Mouse (Mus musculus): ENCODE measurements around the gene Cntrl. TPM values are rescaled to one million over a fixed set of nuclear protein-coding genes. Genes with fewer than 3 reads are reported as not detected.

Gene Cntrl
- polyA plus RNA-seq, 1 experiment from 2014 or later, result 10.5 TPM

DNA sequence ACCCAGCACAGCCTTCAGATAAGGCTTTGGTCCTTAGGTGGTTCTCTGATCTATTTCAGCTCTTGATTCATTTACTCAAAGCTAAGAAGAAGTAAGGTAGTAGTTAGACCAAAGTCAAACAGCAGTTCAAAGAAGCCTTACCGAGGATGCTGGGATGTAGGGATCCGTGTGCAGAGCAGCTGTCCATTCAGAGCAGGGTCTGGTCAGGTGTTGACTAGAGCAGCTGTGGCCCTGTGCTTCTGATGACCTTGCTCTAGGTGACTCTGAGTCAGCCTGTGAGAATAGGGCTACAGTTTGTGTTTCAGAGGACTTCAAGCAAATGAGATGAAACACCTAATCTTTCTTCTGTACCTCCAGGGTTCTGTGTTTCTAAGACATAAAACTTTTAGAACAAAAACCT, 60.2 kb downstream of the Cntrl start:
- no peak for DNase-seq
- Histone ChIP-seq H3K4me2 (ENCODE audit: low read depth, low read length) (no peak overlapping the region), H3K36me3 (replicated peaks; ENCODE audit: insufficient read depth, low read length) (peaks cover 72% of the 10 kb centered on the region), H3K9ac (replicated peaks) (no peak overlapping the region), H3K4me3 (ENCODE audit: low read depth, low read length) (no peak overlapping the region), H3K9me3 (ENCODE audit: low read length) (no peaks in the 10 kb centered on the region), H3K27ac (ENCODE audit: low read depth) (no peak overlapping the region), H3K27me3 (ENCODE audit: insufficient read depth, low read length) (no peaks in the 10 kb centered on the region), H3K4me1 (ENCODE audit: insufficient read depth) (peaks cover 3% of the 10 kb centered on the region; the same call in 1 of the 2 replicates)
- whole genome bisulfite sequencing (ENCODE audit: insufficient replicate concordance), result 84% methylated on average over 2 of the region's 2 CpGs
- TF ChIP-seq CTCF (IDR thresholded peaks at IDR 0.05; ENCODE audit: low read depth) (no peak), EP300 (IDR thresholded peaks at IDR 0.05; ENCODE audit: low read depth) (no peak)
- ATAC-seq, result no peak

DNA sequence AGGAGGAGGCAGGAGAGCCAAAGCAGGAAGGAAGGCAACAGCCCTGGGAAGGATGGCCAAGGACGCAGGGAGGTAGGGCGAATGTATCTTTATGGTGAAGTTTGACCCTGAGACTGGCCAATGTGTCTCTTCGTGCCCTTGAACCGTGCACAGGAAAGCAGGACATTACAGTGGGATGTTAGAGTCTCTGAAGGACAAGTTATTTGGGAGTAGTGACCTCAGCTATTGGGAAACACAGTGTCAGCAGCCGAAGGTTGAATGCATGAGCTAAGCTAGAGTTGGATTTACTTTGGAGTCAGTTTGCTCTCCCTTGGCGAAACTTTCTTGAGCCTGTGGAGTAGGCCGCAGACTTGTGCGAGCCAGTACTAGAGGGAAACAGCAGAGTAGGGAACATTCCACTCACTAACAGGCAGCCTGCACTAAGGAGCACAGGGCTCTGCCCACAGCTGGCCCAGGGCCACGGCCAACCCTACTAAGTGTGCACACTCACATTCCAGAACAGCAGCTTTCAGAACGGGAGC, 62.1 kb downstream of the Cntrl start:
- ATAC-seq (peak; percentile 88), DNase-seq (peak; percentile 34)
- Histone ChIP-seq H3K9me3 (ENCODE audit: low read length) (no peaks in the 10 kb centered on the region), H3K36me3 (replicated peaks; ENCODE audit: insufficient read depth, low read length) (peaks cover 70% of the 10 kb centered on the region), H3K27me3 (ENCODE audit: insufficient read depth, low read length) (no peaks in the 10 kb centered on the region), H3K9ac (replicated peaks) (peak overlapping the region; percentile 46), H3K4me2 (ENCODE audit: low read depth, low read length) (no peak overlapping the region), H3K4me1 (ENCODE audit: insufficient read depth) (peaks cover 3% of the 10 kb centered on the region; the same call in 1 of the 2 replicates), H3K4me3 (ENCODE audit: low read depth, low read length) (no peak overlapping the region), H3K27ac (ENCODE audit: low read depth) (peak overlapping the region; percentile 85)
- WGBS (ENCODE audit: insufficient replicate concordance), result 79% methylated on average over 10 of the region's 10 CpGs
- TF ChIP-seq EP300 (IDR thresholded peaks at IDR 0.05; ENCODE audit: low read depth), result no peak
- TF ChIP-seq CTCF (IDR thresholded peaks at IDR 0.05; ENCODE audit: low read depth), result no peak

DNA sequence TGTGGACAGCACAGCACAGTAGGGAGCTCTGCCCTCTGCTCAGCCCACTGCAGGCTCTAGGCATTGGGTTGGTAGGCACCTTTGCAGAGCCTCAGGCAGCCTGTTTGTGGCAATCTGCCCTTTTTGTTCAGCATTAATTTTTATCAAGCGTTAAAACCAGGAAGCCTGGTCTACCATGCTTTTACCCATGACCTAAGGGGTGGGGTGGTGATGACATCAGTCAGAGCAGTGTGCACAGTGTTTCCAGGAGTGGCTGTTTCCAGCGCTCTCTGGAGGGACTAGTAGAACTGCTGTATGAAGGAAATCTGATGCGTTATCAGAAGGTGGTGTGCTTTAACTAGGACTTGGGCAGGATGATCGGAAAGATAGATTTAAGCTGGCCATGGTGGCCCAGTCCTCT, 63.0 kb downstream of the Cntrl start:
- DNase-seq, result no peak
- 80% methylated on average over 4 of the region's 4 CpGs for whole genome bisulfite sequencing (ENCODE audit: insufficient replicate concordance)
- H3K4me1 ChIP-seq (ENCODE audit: insufficient read depth), result peaks cover 3% of the 10 kb centered on the region; the same call in 1 of the 2 replicates
- no peak overlapping the region for H3K4me2 ChIP-seq (ENCODE audit: low read depth, low read length)
- H3K9ac ChIP-seq (replicated peaks), result no peak overlapping the region
- no peaks in the 10 kb centered on the region for H3K9me3 ChIP-seq (ENCODE audit: low read length)
- ATAC-seq, result peak; percentile 42; the same call in 1 of the 2 replicates
- TF ChIP-seq CTCF (IDR thresholded peaks at IDR 0.05; ENCODE audit: low read depth) (no peak), EP300 (IDR thresholded peaks at IDR 0.05; ENCODE audit: low read depth) (no peak)
- H3K4me3 ChIP-seq (ENCODE audit: low read depth, low read length), result no peak overlapping the region
- no peaks in the 10 kb centered on the region for H3K27me3 ChIP-seq (ENCODE audit: insufficient read depth, low read length)
- peaks cover 69% of the 10 kb centered on the region for H3K36me3 ChIP-seq (replicated peaks; ENCODE audit: insufficient read depth, low read length)
- peak overlapping the region; percentile 85 for H3K27ac ChIP-seq (ENCODE audit: low read depth)

DNA sequence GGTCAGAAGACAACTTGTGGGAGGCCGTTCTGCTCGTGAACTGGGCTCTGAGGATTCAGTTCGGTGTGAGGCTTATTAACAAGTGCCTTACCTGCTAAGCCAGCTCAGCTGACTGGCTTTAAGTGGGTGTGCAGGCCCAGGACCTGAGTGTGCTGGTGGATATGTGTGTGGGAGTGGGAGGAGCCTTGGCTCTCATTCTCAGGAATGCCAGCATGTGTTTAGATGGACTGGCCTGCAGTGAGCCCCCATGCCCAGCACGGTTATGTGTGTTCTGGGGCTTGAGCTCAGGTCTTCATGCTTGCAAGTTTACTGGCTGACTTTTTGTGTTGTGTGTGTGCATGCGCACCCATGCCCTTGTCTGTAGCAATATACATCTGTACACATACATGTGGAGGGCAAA, 64.4 kb downstream of the Cntrl start:
- no peak for DNase-seq

DNA sequence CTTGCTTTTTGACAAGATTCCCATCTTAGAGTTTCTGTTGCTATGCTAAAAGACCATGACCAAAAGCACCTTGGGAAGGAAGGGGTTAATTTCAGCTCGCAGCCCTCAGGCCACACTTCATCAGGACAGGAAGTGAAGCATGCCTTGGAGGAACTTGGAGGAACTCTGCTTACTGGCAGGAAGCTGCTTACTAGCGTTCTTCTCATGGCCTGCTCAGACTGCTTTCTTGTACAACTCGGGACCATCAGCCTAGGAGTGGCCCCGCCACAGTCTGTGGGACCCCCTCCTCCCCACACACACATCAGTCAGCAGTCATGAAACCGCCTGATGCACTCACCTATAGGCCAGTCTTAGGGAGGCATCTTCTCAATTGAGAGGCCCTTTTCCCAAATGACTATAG, 64.8 kb downstream of the Cntrl start:
- H3K4me2 ChIP-seq (ENCODE audit: low read depth, low read length), result no peak overlapping the region
- TF ChIP-seq EP300 (IDR thresholded peaks at IDR 0.05; ENCODE audit: low read depth), result no peak
- no peak for TF ChIP-seq CTCF (IDR thresholded peaks at IDR 0.05; ENCODE audit: low read depth)
- ATAC-seq (no peak), DNase-seq (no peak)
- no peak overlapping the region for H3K4me3 ChIP-seq (ENCODE audit: low read depth, low read length)
- 29% methylated on average over 5 of the region's 5 CpGs for WGBS (ENCODE audit: insufficient replicate concordance)
- H3K9ac ChIP-seq (replicated peaks), result no peak overlapping the region
- peak overlapping the region; percentile 56; the same call in 1 of the 2 replicates for H3K27ac ChIP-seq (ENCODE audit: low read depth)
- peaks cover 80% of the 10 kb centered on the region for H3K36me3 ChIP-seq (replicated peaks; ENCODE audit: insufficient read depth, low read length)
- peaks cover 3% of the 10 kb centered on the region; the same call in 1 of the 2 replicates for H3K4me1 ChIP-seq (ENCODE audit: insufficient read depth)
- no peaks in the 10 kb centered on the region for H3K9me3 ChIP-seq (ENCODE audit: low read length)
- no peaks in the 10 kb centered on the region for H3K27me3 ChIP-seq (ENCODE audit: insufficient read depth, low read length)

More for the DNA sequence above, 64.4 kb downstream of the Cntrl start:
- no peak for TF ChIP-seq CTCF (IDR thresholded peaks at IDR 0.05; ENCODE audit: low read depth)
- no peak for TF ChIP-seq EP300 (IDR thresholded peaks at IDR 0.05; ENCODE audit: low read depth)
- 84% methylated on average over 5 of the region's 5 CpGs for WGBS (ENCODE audit: insufficient replicate concordance)
- Histone ChIP-seq H3K4me1 (ENCODE audit: insufficient read depth) (peaks cover 3% of the 10 kb centered on the region; the same call in 1 of the 2 replicates), H3K27ac (ENCODE audit: low read depth) (no peak overlapping the region; the same call in 1 of the 2 replicates), H3K27me3 (ENCODE audit: insufficient read depth, low read length) (no peaks in the 10 kb centered on the region), H3K36me3 (replicated peaks; ENCODE audit: insufficient read depth, low read length) (peaks cover 77% of the 10 kb centered on the region), H3K9me3 (ENCODE audit: low read length) (no peaks in the 10 kb centered on the region), H3K4me2 (ENCODE audit: low read depth, low read length) (no peak overlapping the region), H3K4me3 (ENCODE audit: low read depth, low read length) (no peak overlapping the region), H3K9ac (replicated peaks) (no peak overlapping the region)
- ATAC-seq, result no peak

DNA sequence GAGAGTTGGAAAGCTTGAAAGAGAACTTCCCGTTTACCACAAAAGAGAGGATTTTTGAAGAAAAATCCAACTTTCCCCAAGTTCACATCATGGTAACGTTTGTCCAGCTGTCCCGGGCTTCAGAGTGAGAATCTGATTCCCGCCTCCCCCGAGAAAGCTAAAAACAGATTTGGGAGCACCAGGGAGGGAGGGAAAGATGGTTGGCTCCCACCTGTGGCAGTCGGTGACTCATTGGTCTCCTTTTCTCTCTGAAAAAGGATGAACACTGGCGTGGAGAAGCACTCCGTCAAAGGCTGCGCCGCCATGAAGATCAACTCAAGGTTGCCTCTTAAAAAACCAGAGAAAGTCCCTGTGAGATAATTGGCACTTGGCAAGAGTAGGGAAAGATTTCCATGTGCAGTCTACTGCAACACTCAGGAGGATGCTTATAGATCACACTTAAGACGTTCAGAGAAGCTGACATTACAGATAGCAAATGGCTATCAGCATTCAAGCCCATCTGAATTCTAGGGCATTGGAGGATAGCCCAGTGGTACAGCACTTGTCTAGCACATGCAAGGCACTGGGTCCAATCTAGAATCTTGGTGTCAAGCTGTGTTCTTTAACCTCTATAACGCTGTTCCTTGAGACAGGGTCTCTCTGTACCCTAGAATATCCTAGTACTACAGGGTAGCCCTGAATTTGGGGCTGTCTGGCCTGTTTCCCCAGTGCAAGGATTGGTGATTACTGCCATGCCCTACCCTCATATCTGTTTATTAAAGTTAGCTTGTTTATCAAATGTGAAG, 66.2 kb downstream of the Cntrl start:
- Histone ChIP-seq H3K36me3 (replicated peaks; ENCODE audit: insufficient read depth, low read length) (peaks cover 78% of the 10 kb centered on the region), H3K9me3 (ENCODE audit: low read length) (no peaks in the 10 kb centered on the region), H3K4me3 (ENCODE audit: low read depth, low read length) (no peak overlapping the region), H3K27ac (ENCODE audit: low read depth) (no peak overlapping the region), H3K27me3 (ENCODE audit: insufficient read depth, low read length) (no peaks in the 10 kb centered on the region), H3K4me2 (ENCODE audit: low read depth, low read length) (no peak overlapping the region), H3K4me1 (ENCODE audit: insufficient read depth) (peaks cover 3% of the 10 kb centered on the region; the same call in 1 of the 2 replicates), H3K9ac (replicated peaks) (no peak overlapping the region)
- ATAC-seq (no peak), DNase-seq (no peak)
- 80% methylated on average over 12 of the region's 12 CpGs for WGBS (ENCODE audit: insufficient replicate concordance)
- TF ChIP-seq CTCF (IDR thresholded peaks at IDR 0.05; ENCODE audit: low read depth) (no peak), EP300 (IDR thresholded peaks at IDR 0.05; ENCODE audit: low read depth) (no peak)
